Mouse (Mus musculus): ENCODE measurements around the gene Olfr356.

The Olfr356 gene

GRCm38 (mm10) chr2:36936821-36937220 is at the start of gene Olfr356:
Gene Olfr356, plus strand, starts transcription at chr2:36937121.
- no peak for ATAC-seq (ENCODE audit: low TSS enrichment)

DNA sequence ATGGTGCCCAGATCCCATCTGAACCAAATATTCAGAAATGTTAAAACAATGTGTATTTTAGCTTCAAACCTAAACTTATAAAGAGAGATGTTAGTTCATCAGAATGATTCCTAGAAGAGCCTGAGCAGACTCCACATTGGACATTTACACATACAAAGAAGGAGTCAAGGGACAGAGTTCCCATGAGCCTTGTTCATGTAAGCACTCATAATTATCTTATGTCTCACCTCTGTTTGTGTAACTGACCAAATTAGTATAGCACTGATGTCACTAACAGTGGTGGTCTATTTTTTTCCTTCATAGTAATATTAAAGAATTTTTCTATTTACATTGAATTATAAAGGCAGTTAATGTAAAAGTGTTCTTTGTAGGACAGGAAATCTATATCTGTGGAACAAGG is 44.1 kb upstream of the Olfr356 start, which contains the start of gene Olfr353:
Olfr353 (minus strand) TSS at position 101 of the 400 bp plus-strand sequence.
- no peak for ATAC-seq (ENCODE audit: low TSS enrichment)

- ATAC-seq (ENCODE audit: low TSS enrichment): no peak
Observed at GRCm38 (mm10) chr2:36897114-36897513, 39.8 kb upstream of the Olfr356 start.

DNA sequence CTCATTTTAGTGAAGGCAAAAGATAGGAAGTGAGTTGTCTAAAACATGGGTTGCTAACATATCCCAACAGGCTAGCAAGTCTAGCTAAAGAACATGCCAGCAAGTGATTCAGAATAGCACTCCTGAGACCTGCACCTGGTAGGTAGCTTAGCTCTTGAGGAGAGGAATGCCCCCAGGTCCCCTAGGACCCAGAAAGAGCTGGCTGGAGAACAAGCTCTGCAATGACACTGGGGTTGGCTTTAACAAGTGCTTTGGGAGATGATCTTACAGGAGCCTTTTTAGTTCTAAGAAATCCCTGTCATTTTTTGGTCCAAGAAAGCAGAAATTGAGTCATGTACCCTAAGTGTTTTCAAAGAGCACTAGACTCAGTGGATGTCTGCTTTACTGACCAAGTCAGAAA is 31.5 kb upstream of the Olfr356 start, which contains the start of gene Olfr354:
Olfr354 (plus strand) TSS at position 301 of the 400 bp plus-strand sequence.
- no peak for ATAC-seq (ENCODE audit: low TSS enrichment)

- ATAC-seq (ENCODE audit: low TSS enrichment): no peak
Observed at GRCm38 (mm10) chr2:36928797-36929196, 8.1 kb upstream of the Olfr356 start, which contains the start of gene Olfr355. Gene Olfr355, minus strand, starts transcription at chr2:36928897.

Data from frontal cortex, adult (tissue).